Mouse (Mus musculus) mature B cell (primary cell): Measurements from ENCODE around the gene Fads2.

Source experiments
- in situ Hi-C: fragments of 300-500 bp; cut with MboI; formaldehyde crosslinking; loops from 2 replicates; pipeline ENCODE4 v1.14.3; 2019

Gene Fads2

GRCm38 (mm10) chr19:10102054-10102700, 631 bp upstream of the Fads2 start:
- in situ Hi-C loops: no loop called here

GRCm38 (mm10) chr19:10100631-10101071, 895 bp downstream of the Fads2 start:
- in situ Hi-C loops: no loop called here

- in situ Hi-C loops: no loop called here
Observed at GRCm38 (mm10) chr19:10097826-10098225, 3.7 kb downstream of the Fads2 start.

- in situ Hi-C loops: no loop called here
Observed at GRCm38 (mm10) chr19:10096371-10096876, 5.1 kb downstream of the Fads2 start.

GRCm38 (mm10) chr19:10094695-10095094, 6.9 kb downstream of the Fads2 start:
- in situ Hi-C loops: no loop called here

- in situ Hi-C loops: no loop called here
Observed at GRCm38 (mm10) chr19:10093829-10094228, 7.7 kb downstream of the Fads2 start.

- in situ Hi-C loops: no loop called here
Observed at GRCm38 (mm10) chr19:10086976-10087375, 14.6 kb downstream of the Fads2 start.

GRCm38 (mm10) chr19:10085454-10085853, 16.1 kb downstream of the Fads2 start:
- in situ Hi-C loops: no loop called here

GRCm38 (mm10) chr19:10082105-10082504, 19.4 kb downstream of the Fads2 start:
- in situ Hi-C loops: no loop called here

- in situ Hi-C loops: no loop called here
Observed at GRCm38 (mm10) chr19:10080384-10080783, 21.2 kb downstream of the Fads2 start.

GRCm38 (mm10) chr19:10078392-10078791, 23.2 kb downstream of the Fads2 start:
- in situ Hi-C loops: no loop called here

GRCm38 (mm10) chr19:10073145-10073544, 28.4 kb downstream of the Fads2 start:
- in situ Hi-C loops: no loop called here

- in situ Hi-C loops: no loop called here
Observed at GRCm38 (mm10) chr19:10071892-10072291, 29.7 kb downstream of the Fads2 start.

- in situ Hi-C loops: no loop called here
Observed at GRCm38 (mm10) chr19:10071166-10071565, 30.4 kb downstream of the Fads2 start.

GRCm38 (mm10) chr19:10070186-10070980, 31.2 kb downstream of the Fads2 start:
- in situ Hi-C loops: no loop called here

GRCm38 (mm10) chr19:10067701-10068100, 33.8 kb downstream of the Fads2 start:
- in situ Hi-C loops: no loop called here

GRCm38 (mm10) chr19:10066502-10066901, 35.0 kb downstream of the Fads2 start:
- in situ Hi-C loops: no loop called here

- in situ Hi-C loops: no loop called here
Observed at GRCm38 (mm10) chr19:10066189-10066500, 35.4 kb downstream of the Fads2 start.

- in situ Hi-C loops: no loop called here
Observed at GRCm38 (mm10) chr19:10065465-10066188, 35.9 kb downstream of the Fads2 start.

- in situ Hi-C loops: no loop called here
Observed at GRCm38 (mm10) chr19:10064173-10065012, 37.2 kb downstream of the Fads2 start.

GRCm38 (mm10) chr19:10062862-10063261, 38.7 kb downstream of the Fads2 start:
- in situ Hi-C loops: no loop called here

- in situ Hi-C loops: no loop called here
Observed at GRCm38 (mm10) chr19:10062292-10062691, 39.3 kb downstream of the Fads2 start.
